In genomic region chr7:19750217-19751069, GRCm38 (mm10) we compare ENCODE assay signal across 8 mouse cellular contexts. TPM values are rescaled to one million over a fixed set of nuclear protein-coding genes. Genes with fewer than 3 reads are reported as not detected.
DNase-seq lines count a peak whose midpoint lies in the region; ATAC-seq and TF ChIP-seq lines count a peak whose summit lies in the region.

Gene Nectin2 (minus strand): TSS chr7:19750483.

- DNase-seq in A20 (ENCODE audit: low read depth, low spot score), result peak; percentile 91
- DNase-seq in heart, adult 8-10 months (ENCODE audit: low spot score), result peak; percentile 93
- peak; percentile 92 for DNase-seq in kidney, adult 9 months
- DNase-seq in limb, embryonic 14.5 days (ENCODE audit: low spot score), result peak; percentile 85
- DNase-seq in spleen, adult 2 months (ENCODE audit: low read depth in 1 of 2, low spot score in 2 of 2), result peak; percentile 27 to 56

- peak within 1 kb of the TSS; percentile 75 for H3K9ac ChIP-seq in embryonic facial prominence, embryonic 15.5 days
- peak within 1 kb of the TSS; percentile 85 for H3K9ac ChIP-seq in limb, embryonic 14.5 days (ENCODE audit: low read depth, low read length, severe bottlenecking)
- H3K9ac ChIP-seq in midbrain, embryonic 16.5 days (ENCODE audit: low read depth, low read length), result peak within 1 kb of the TSS; percentile 96

- H3K9me3 ChIP-seq in embryonic facial prominence, embryonic 15.5 days (replicated peaks), result no peaks in the 10 kb centered on the region
- H3K9me3 ChIP-seq in limb, embryonic 14.5 days (ENCODE audit: control insufficient read depth, low read length), result no peaks in the 10 kb centered on the region
- no peaks in the 10 kb centered on the region for H3K9me3 ChIP-seq in midbrain, embryonic 16.5 days (replicated peaks; ENCODE audit: control insufficient read depth, low read length, poor library complexity, severe bottlenecking)

- peak within 1 kb of the TSS; percentile 74 for H3K4me2 ChIP-seq in embryonic facial prominence, embryonic 15.5 days (replicated peaks)
- peak within 1 kb of the TSS; percentile 88 for H3K4me2 ChIP-seq in limb, embryonic 14.5 days (replicated peaks; ENCODE audit: low read depth, low read length, severe bottlenecking)
- peak within 1 kb of the TSS; percentile 89 for H3K4me2 ChIP-seq in midbrain, embryonic 16.5 days (ENCODE audit: low read length)

- TF ChIP-seq POLR2A in bone marrow macrophage, adult 2 months (IDR thresholded peaks at IDR 0.05; ENCODE audit: borderline replicate concordance, low read depth, low read length), result no peak
- TF ChIP-seq POLR2A in limb, embryonic 14.5 days (IDR thresholded peaks at IDR 0.05; ENCODE audit: borderline replicate concordance, extremely low read depth, insufficient read depth, insufficient read length), result peak; percentile 31; the same call in 1 of the 2 replicates
- no peak for TF ChIP-seq POLR2A in spleen, adult 2 months (IDR thresholded peaks at IDR 0.05; ENCODE audit: low read depth, low read length)

- TF ChIP-seq CTCF in bone marrow macrophage, adult 2 months (IDR thresholded peaks at IDR 0.05; ENCODE audit: low read depth, low read length), result peak; percentile 67
- TF ChIP-seq CTCF in spleen, adult 2 months (IDR thresholded peaks at IDR 0.05; ENCODE audit: extremely low read depth, insufficient read depth, insufficient read length, insufficient replicate concordance), result peak; percentile 62; the same call in 1 of the 2 replicates

- H3K4me1 ChIP-seq in bone marrow macrophage, adult 2 months (ENCODE audit: control insufficient read depth, insufficient read depth, low read length), result peaks cover 27% of the 10 kb centered on the region
- H3K4me1 ChIP-seq in embryonic facial prominence, embryonic 15.5 days, result peaks cover 40% of the 10 kb centered on the region
- H3K4me1 ChIP-seq in limb, embryonic 14.5 days (ENCODE audit: control insufficient read depth, insufficient read depth, low read length), result peaks cover 23% of the 10 kb centered on the region
- peaks cover 32% of the 10 kb centered on the region for H3K4me1 ChIP-seq in midbrain, embryonic 16.5 days (ENCODE audit: control insufficient read depth, insufficient read depth, low read length)
- no peaks in the 10 kb centered on the region; the same call in 1 of the 2 replicates for H3K4me1 ChIP-seq in spleen, adult 2 months (ENCODE audit: control insufficient read depth, insufficient read depth, insufficient read length)

- 15% methylated on average over 19 of the region's 19 CpGs for WGBS in embryonic facial prominence, embryonic 15.5 days
- 17% methylated on average over 19 of the region's 19 CpGs for WGBS in limb, embryonic 14.5 days
- WGBS in midbrain, embryonic 16.5 days, result 14% methylated on average over 19 of the region's 19 CpGs
- 30% methylated on average over 19 of the region's 19 CpGs for WGBS in spleen, adult 2 months

- peak; percentile 27; the same call in 1 of the 2 replicates for ATAC-seq in embryonic facial prominence, embryonic 15.5 days (ENCODE audit: insufficient number of reproducible peaks, low FRiP score, low TSS enrichment, low read depth)
- ATAC-seq in limb, embryonic 14.5 days (ENCODE audit: low FRiP score, low read depth), result peak; percentile 73
- peak; percentile 61 for ATAC-seq in midbrain, embryonic 16.5 days

- H3K36me3 ChIP-seq in embryonic facial prominence, embryonic 15.5 days, result no peaks in the 10 kb centered on the region
- H3K36me3 ChIP-seq in limb, embryonic 14.5 days (ENCODE audit: control insufficient read depth, insufficient read depth, low read length), result no peaks in the 10 kb centered on the region
- H3K36me3 ChIP-seq in midbrain, embryonic 16.5 days (ENCODE audit: control insufficient read depth, insufficient read depth, low read length), result no peaks in the 10 kb centered on the region
- no peaks in the 10 kb centered on the region for H3K36me3 ChIP-seq in spleen, adult 2 months (ENCODE audit: control insufficient read depth, insufficient read depth, low read length)

- H3K27me3 ChIP-seq in embryonic facial prominence, embryonic 15.5 days, result no peaks in the 10 kb centered on the region
- H3K27me3 ChIP-seq in limb, embryonic 14.5 days (ENCODE audit: control insufficient read depth, insufficient read depth, low read length), result no peaks in the 10 kb centered on the region
- no peaks in the 10 kb centered on the region for H3K27me3 ChIP-seq in midbrain, embryonic 16.5 days (ENCODE audit: control insufficient read depth, insufficient read depth, low read depth, low read length)
- peaks cover 4% of the 10 kb centered on the region for H3K27me3 ChIP-seq in spleen, adult 2 months (ENCODE audit: control insufficient read depth, insufficient read depth, low read length)

- 0 out of 2 replicates have a peak within 1 kb of the TSS, but pooled peaks have one; percentile 3 for H3K27ac ChIP-seq in bone marrow macrophage, adult 2 months (ENCODE audit: insufficient read depth, low read depth, low read length)
- H3K27ac ChIP-seq in embryonic facial prominence, embryonic 15.5 days (replicated peaks), result peak within 1 kb of the TSS; percentile 96
- peak within 1 kb of the TSS; percentile 87 for H3K27ac ChIP-seq in limb, embryonic 14.5 days (replicated peaks; ENCODE audit: low read depth, low read length)
- peak within 1 kb of the TSS; percentile 86 for H3K27ac ChIP-seq in midbrain, embryonic 16.5 days (ENCODE audit: low read length)
- H3K27ac ChIP-seq in spleen, adult 2 months (ENCODE audit: insufficient read depth, low read length), result peak within 1 kb of the TSS; percentile 31; the same call in 1 of the 2 replicates

- H3K4me3 ChIP-seq in bone marrow macrophage, adult 2 months (ENCODE audit: insufficient read depth, low read length), result peak within 1 kb of the TSS; percentile 61
- peak within 1 kb of the TSS; percentile 87 for H3K4me3 ChIP-seq in embryonic facial prominence, embryonic 15.5 days (replicated peaks)
- H3K4me3 ChIP-seq in limb, embryonic 14.5 days (replicated peaks; ENCODE audit: low read length), result peak within 1 kb of the TSS; percentile 93
- H3K4me3 ChIP-seq in midbrain, embryonic 16.5 days (ENCODE audit: low read depth, low read length), result peak within 1 kb of the TSS; percentile 89
- peak within 1 kb of the TSS; percentile 43; the same call in 1 of the 2 replicates for H3K4me3 ChIP-seq in spleen, adult 2 months (ENCODE audit: extremely low read depth, insufficient read depth, insufficient read length)

RNA-seq across cellular contexts. Expression of gene Nectin2, which starts in this region (rescaled TPM):
- 12.7 and 12.9 TPM in 2 replicates for polyA plus RNA-seq in bone marrow macrophage, adult 2 months (2012; ENCODE audit: insufficient read depth, insufficient read length, missing spikeins)
- 79.6 and 86.6 TPM in 2 replicates for polyA plus RNA-seq in embryonic facial prominence, embryonic 15.5 days (2015; fragmentation: Nextera tagmentation; extraction: Ambion mirVana)
- 10 to 100 TPM; 24.8 to 37.3 (median 34.9) TPM for total RNA-seq in heart, adult 8-10 months (2022)
- polyA plus RNA-seq in limb, embryonic 14.5 days (2012; rRNA removed), result 58.9 and 72.1 TPM in 2 replicates
- 71.3 and 80.8 TPM in 2 replicates for polyA plus RNA-seq in limb, embryonic 14.5 days (2014; fragmentation: Nextera tagmentation; extraction: Ambion mirVana)
- 55.3 and 56.7 TPM in 2 replicates for polyA plus RNA-seq in midbrain, embryonic 16.5 days (2015; fragmentation: Nextera tagmentation; extraction: Ambion mirVana)
- polyA plus RNA-seq in spleen, adult 2 months (2012; rRNA removed), result 23.3 and 24.4 TPM in 2 replicates

Comparison
In these comparisons a context has a peak if more than half of its experiments do, and no peak if none do; other contexts are left out.
1. Peak in every context shown above with its lines: DNase-seq, ATAC-seq, H3K4me3 ChIP-seq and H3K27ac ChIP-seq.
2. DNase-seq: peak in every context shown above with its lines; median percentile 93 in heart, adult 8-10 months; 92 in kidney, adult 9 months; 91 in A20; 85 in limb, embryonic 14.5 days; 42 in spleen, adult 2 months.
3. H3K27ac ChIP-seq: peak in every context shown above with its lines; median percentile 96 in embryonic facial prominence, embryonic 15.5 days; 87 in limb, embryonic 14.5 days; 86 in midbrain, embryonic 16.5 days; 31 in spleen, adult 2 months; 3 in bone marrow macrophage, adult 2 months.
4. H3K4me3 ChIP-seq: peak in every context shown above with its lines; median percentile 93 in limb, embryonic 14.5 days; 89 in midbrain, embryonic 16.5 days; 87 in embryonic facial prominence, embryonic 15.5 days; 61 in bone marrow macrophage, adult 2 months; 43 in spleen, adult 2 months.